In the genomic region with DNA sequence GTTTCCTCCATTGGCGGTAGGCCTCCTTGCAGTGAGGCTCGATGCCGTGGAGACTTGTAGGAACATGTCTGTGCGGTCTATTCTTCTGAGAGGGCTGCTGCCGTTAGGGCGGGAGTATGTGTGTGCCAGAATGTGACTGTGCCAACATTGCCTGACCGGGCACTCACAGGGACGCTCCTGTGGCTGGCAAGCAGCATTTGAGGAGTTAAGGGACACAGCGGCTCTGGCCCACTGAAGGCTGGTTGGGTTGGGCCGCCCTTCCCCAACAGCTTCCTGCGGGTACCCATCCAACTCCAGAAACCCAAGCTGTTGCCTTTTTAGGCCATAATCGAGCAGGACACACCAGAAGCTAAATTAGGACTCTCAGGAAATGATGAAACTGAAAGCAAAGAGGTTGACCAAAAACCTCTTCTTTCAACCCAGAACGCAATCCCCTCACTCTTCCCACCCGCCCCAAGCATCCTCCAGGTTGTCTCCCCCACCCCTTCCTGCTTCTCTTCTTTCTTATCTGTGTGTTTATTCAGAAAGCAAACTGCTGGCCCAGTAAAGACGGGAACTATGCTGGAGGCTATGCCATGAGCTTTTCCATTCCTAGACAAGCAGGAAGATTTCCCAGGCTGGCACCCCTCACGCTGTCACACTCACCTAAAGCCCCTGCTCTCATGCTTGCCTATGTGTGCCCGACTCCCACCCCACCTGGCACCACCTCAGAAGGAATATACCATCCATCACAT, we compare ENCODE assay signal across 9 mouse cellular contexts. TPM values are rescaled to one million over a fixed set of nuclear protein-coding genes. Genes with fewer than 3 reads are reported as not detected.
A peak's percentile ranks its signal among the peaks of the same experiment; 100 is the strongest.
DNase-seq lines count a peak whose midpoint lies in the region; ATAC-seq and TF ChIP-seq lines count a peak whose summit lies in the region.
"Had no signal": no experiment of that assay in that cellular context is flagged by ENCODE, and none has a peak within 500 bp of the region (broad histone marks: within the 10 kb centered on the region; RNA-seq: fewer than 3 reads in every experiment).

No protein-coding gene starts in this region.

- no peak for ATAC-seq in cerebellum, adult (ENCODE audit: insufficient number of reproducible peaks, low FRiP score, low TSS enrichment)
- ATAC-seq in liver, postnatal 0 days, result no peak

- H3K4me2 ChIP-seq in liver, postnatal 0 days (ENCODE audit: low read depth, low read length), result peak overlapping the region; percentile 44

- H3K4me3 ChIP-seq in embryonic facial prominence, embryonic 10.5 days, result no peak overlapping the region
- H3K4me3 ChIP-seq in liver, postnatal 0 days (ENCODE audit: low read depth, low read length), result no peak overlapping the region

- peak overlapping the region; percentile 73 for H3K27ac ChIP-seq in embryonic facial prominence, embryonic 10.5 days (replicated peaks)
- H3K27ac ChIP-seq in liver, postnatal 0 days (ENCODE audit: low read depth), result peak overlapping the region; percentile 59

- 79% methylated on average over 17 of the region's 17 CpGs for WGBS in embryonic facial prominence, embryonic 10.5 days
- WGBS in liver, postnatal 0 days (ENCODE audit: insufficient replicate concordance), result 31% methylated on average over 17 of the region's 17 CpGs

- H3K9ac ChIP-seq in liver, postnatal 0 days (replicated peaks), result no peak overlapping the region

- H3K9me3 ChIP-seq in embryonic facial prominence, embryonic 10.5 days, result no peaks in the 10 kb centered on the region
- no peaks in the 10 kb centered on the region for H3K9me3 ChIP-seq in liver, postnatal 0 days (ENCODE audit: low read length)
- H3K9me3 ChIP-seq: G1E had no signal

- intact Hi-C loops in heart, postnatal 25 days (cut with DNase I), result loop anchor here (2.0 kb wide), 2 partner anchors 17 to 21 kb away; no protein-coding TSS in a partner anchor

- TF ChIP-seq EP300 in liver, postnatal 0 days (IDR thresholded peaks at IDR 0.05; ENCODE audit: low read depth), result no peak

- TF ChIP-seq CTCF in liver, postnatal 0 days (IDR thresholded peaks at IDR 0.05; ENCODE audit: low read depth), result no peak

- peaks cover 79% of the 10 kb centered on the region for H3K4me1 ChIP-seq in embryonic facial prominence, embryonic 10.5 days
- peaks cover 62% of the 10 kb centered on the region for H3K4me1 ChIP-seq in liver, postnatal 0 days (ENCODE audit: insufficient read depth)

- H3K27me3 ChIP-seq in embryonic facial prominence, embryonic 10.5 days (replicated peaks; ENCODE audit: low read depth, poor library complexity, severe bottlenecking), result no peaks in the 10 kb centered on the region
- H3K27me3 ChIP-seq in liver, postnatal 0 days (ENCODE audit: insufficient read depth, low read length), result no peaks in the 10 kb centered on the region

- peak; percentile 65 for DNase-seq in cerebellum, adult 11 months
- peak; percentile 56 for DNase-seq in CD4-positive helper T cell, adult 2 months (ENCODE audit: low read depth, low spot score)
- no peak for DNase-seq in embryonic facial prominence, embryonic 10.5 days (ENCODE audit: low spot score)
- peak; percentile 65 for DNase-seq in heart, postnatal 25 days (ENCODE audit: low spot score)
- DNase-seq in liver, postnatal 0 days, result no peak
- no peak for DNase-seq in retina, embryonic 14.5 days (ENCODE audit: low spot score)
- DNase-seq in layer of hippocampus, postnatal 25 days (ENCODE audit: extremely low spot score in 1 of 2, low spot score in 1 of 2), result no peak

- peaks cover 34% of the 10 kb centered on the region for H3K36me3 ChIP-seq in embryonic facial prominence, embryonic 10.5 days (replicated peaks)
- H3K36me3 ChIP-seq in liver, postnatal 0 days (replicated peaks; ENCODE audit: insufficient read depth, low read length), result peaks cover 32% of the 10 kb centered on the region

RNA-seq across cellular contexts. Expression of a gene that starts 25.9 kb away (rescaled TPM):
- 45.7 and 46.9 TPM in 2 replicates for polyA plus RNA-seq in embryonic facial prominence, embryonic 10.5 days (2016; fragmentation: Nextera tagmentation; extraction: Ambion mirVana)
- total RNA-seq in heart, postnatal 25 days (2021), result 100 to 1,000 TPM; 122 to 124 TPM
- 17.7 and 22.4 TPM in 2 replicates for polyA plus RNA-seq in liver, postnatal 0 days (2015; fragmentation: Nextera tagmentation; extraction: Ambion mirVana)
- total RNA-seq in layer of hippocampus, postnatal 25 days (2021), result 10 to 100 TPM; 75.0 to 90.2 TPM

RNA-seq across cellular contexts. Expression of a gene that starts 59.2 kb away (rescaled TPM):
- polyA plus RNA-seq in embryonic facial prominence, embryonic 10.5 days (2016; fragmentation: Nextera tagmentation; extraction: Ambion mirVana), result 0.14 and 0.32 TPM in 2 replicates
- total RNA-seq in heart, postnatal 25 days (2021), result not detected
- 7.7 and 9.8 TPM in 2 replicates for polyA plus RNA-seq in liver, postnatal 0 days (2015; fragmentation: Nextera tagmentation; extraction: Ambion mirVana)
- total RNA-seq in layer of hippocampus, postnatal 25 days (2021), result 1 to 10 TPM; 4.0 to 4.8 TPM
- polyA plus RNA-seq: G1E had no signal

Comparison
In these comparisons a context has a peak if more than half of its experiments do, and no peak if none do; other contexts are left out.
1. DNase-seq: peak in cerebellum, adult 11 months (single experiment), CD4-positive helper T cell, adult 2 months (single experiment) and heart, postnatal 25 days (single experiment); none in embryonic facial prominence, embryonic 10.5 days (single experiment), liver, postnatal 0 days (single experiment), retina, embryonic 14.5 days (single experiment) and layer of hippocampus, postnatal 25 days (0 of 2).
2. RNA of a gene that starts 59.2 kb away (total RNA-seq): 4.0 to 4.8 TPM in layer of hippocampus, postnatal 25 days; not detected in heart, postnatal 25 days; every median in the first group is over 4 times any median in the second.